Mouse (Mus musculus) kidney, adult 8-10 months (tissue): ENCODE measurements around the gene Cacna1b.

Experiments
- DNase-seq, 2 experiments: peaks; one replicate each; pipeline ENCODE4 v3.0.0; 2022

Cacna1b gene

GRCm38 (mm10) chr2:24763115-24763557, at the start of gene Cacna1b:
Gene Cacna1b (minus strand): TSS chr2:24763152.
- no peak for DNase-seq

- DNase-seq: no peak
These were observed 46.8 kb upstream of the Cacna1b start for GRCm38 (mm10) chr2:24809746-24810145.

DNA sequence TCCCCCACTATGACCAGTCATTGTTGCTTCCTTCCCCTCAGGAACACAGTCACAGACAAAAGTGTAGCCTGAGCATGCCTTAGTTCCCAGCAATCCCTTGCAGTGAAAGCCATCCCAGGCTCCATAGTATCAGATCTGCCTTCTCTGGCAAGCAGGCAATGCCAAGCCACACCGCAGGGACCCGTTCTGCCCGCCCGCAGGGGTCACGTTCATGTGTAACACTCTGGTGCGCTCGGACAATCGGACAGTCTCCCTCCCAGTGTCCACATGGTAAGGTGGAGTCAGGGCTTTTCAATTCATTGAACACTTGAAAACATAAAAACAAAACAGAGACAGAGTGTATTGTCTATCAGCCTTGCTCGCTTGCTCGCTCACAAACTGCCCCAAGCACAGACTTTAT, 44.7 kb upstream of the Cacna1b start:
- no peak for DNase-seq

DNA sequence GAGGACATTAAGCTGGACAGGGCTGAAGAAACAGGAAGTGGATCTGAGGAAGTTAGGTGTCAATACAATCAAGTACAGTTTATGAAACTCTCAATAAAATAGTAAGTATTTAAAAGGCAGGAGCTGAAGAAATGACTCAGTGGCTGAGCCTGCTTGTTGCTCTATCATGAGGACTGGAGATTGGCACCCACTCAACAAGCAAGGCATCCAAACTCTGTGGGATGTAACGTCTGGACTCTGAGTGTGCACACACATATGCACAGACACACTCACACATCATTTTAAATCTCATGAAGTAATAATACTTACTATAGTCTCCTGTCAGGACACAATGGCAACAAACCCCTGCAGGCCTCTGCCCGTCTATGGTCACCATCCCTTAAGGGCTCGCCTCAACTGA, 44.1 kb upstream of the Cacna1b start:
- no peak for DNase-seq

DNA sequence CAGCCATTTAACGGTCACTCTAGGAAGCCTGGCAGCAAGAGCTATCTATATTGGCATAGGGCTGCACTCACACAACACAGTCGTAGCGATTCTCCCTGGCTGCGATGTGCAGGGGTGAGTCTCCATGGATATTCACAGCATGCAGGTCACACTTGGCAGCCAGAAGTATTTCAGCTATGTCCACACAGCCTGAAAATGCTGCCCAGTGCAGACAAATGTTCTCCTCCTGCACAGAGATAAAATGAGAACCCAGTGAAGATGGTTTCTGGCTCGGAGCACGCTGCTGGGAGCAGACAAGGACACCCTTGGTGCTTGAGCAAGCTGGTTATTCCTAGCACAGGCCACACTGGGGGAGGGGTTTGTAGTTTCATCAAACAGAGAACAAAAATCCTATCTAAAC, 43.2 kb upstream of the Cacna1b start:
- DNase-seq: no peak

DNA sequence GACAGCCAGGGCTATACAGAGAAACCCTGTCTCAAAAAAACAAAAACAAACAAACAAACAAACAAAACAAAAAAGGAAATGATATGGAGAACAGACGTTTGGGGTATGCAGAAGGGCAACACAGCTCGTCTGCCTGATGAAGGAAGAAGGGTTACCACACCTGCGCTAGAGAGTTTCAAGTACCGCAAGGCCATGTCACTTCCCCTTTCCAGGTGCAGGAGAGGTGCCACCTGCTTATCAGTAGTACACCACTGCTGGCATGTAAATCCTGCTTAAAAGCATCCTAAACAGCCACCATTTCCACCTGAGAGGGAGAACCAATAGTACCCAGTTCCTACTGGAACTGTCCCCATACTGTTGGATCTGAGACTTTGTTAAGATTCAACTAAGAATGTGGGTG, 42.7 kb upstream of the Cacna1b start:
- no peak for DNase-seq

GRCm38 (mm10) chr2:24796833-24797457, 34.0 kb upstream of the Cacna1b start:
- no peak for DNase-seq

- no peak for DNase-seq
These were observed 24.3 kb upstream of the Cacna1b start for GRCm38 (mm10) chr2:24787250-24787649.

DNA sequence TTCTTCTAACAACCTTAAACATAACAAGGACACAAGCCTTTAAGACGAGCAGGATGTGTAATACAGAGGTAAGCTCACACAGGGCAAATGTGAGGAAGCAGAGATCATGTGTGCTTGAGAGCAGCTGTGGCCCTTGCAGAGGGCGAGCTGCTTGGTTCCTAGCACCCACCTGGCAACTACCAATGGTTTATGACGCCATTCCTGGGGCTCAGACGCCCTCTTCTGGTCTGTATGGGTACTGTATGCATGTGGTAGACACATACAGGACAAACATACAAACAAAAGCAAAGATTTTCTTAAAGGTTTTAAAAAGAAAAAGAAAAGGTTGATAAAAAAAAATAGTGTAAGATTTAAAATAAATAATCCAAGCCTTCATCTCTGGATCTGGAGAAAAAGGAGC, 18.3 kb upstream of the Cacna1b start:
- DNase-seq: no peak

GRCm38 (mm10) chr2:24776831-24777230, 13.9 kb upstream of the Cacna1b start:
- DNase-seq: no peak

GRCm38 (mm10) chr2:24775951-24776587, 13.1 kb upstream of the Cacna1b start:
- no peak for DNase-seq

DNA sequence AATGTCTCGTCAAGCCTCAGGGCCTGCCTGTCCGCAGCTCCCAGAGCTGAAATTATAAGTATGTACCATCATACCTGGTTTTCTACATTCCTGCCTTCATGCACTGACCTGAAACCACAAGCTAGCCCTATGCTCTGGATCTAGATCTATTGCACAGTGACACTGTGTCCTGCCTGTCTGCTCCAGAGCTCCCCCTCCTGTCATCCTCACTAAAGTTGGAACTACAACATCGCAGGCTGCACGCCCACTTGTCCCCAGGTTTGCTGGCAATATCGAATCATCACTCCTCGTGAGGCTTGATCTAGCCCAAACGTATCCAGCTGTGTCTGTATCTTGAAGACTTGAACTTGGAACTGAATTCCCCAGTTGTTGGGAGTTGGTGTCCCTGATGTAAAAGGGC, 11.9 kb upstream of the Cacna1b start:
- DNase-seq: no peak

GRCm38 (mm10) chr2:24770861-24771260, 7.9 kb upstream of the Cacna1b start:
- no peak for DNase-seq

DNA sequence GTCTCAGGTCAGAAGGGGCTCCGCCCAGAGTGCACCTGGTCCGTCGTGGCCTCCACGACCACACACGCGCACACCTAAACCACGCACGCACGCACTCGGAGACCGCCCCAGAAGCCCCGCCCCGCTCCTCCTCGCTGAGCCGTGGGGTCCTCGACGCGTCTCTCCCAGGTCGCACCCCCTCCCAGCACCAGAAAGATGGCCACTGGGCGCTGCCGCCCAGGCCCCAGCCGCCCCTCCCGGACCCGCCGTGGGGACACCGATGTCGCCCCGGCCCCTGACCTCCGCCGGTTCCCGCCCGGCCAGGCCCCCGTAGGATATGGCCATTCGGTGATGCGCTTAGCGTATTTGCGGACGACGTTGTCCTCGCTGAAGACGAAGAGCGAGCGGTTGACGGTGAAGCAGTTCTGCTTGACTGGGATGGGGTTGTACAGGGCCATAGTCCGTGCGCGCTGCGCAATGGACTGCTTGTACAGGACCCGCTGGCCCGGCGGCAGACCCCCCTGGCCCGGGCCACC, 449 bp downstream of the Cacna1b start:
- DNase-seq: no peak

DNA sequence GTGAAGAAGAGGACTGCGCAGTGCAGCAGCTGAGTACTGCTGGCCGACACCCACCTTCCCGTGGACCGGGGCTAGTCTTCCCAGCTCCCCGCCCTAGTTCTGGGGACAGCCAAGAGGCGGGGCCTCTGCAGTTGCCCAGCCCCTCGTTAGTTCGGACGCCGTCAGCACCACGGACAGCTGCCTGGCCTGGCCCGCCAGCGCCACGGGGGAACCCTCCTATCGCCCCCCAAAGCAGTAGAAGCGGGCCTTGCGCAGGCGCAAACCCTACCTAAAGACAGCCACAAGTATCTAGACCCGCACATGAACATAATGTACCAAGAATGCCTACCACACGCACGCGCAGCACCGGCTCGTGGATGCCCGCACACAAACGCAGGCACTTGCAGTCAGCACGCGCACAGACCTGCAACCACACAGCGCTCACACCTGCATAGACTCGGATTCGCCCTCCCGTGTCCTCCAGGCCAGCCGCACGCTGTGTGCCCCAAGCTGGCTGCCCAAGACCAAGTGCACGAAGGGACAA, 968 bp downstream of the Cacna1b start:
- peak in 1 of 2 experiments; percentile 8 for DNase-seq

DNA sequence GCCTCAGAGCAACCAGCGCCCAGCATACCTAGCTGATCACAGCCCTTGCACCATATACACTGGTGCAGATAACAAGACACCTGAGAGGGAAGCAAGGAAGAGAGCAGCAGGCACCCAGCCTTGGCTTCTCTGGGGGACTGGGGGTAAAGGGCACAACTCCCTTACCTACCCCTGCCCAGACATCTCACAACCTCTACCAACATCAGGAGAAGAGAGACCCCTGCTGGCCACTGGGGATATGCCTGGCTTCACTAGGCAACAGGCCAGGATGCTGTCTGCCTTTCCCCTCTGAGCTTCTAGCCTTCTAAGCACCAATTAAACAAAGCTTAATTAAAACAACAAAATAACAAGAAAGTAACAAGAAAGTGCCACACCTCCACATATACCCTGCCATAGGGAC, 7.7 kb downstream of the Cacna1b start:
- DNase-seq: peak in 1 of 2 experiments; percentile 47

DNA sequence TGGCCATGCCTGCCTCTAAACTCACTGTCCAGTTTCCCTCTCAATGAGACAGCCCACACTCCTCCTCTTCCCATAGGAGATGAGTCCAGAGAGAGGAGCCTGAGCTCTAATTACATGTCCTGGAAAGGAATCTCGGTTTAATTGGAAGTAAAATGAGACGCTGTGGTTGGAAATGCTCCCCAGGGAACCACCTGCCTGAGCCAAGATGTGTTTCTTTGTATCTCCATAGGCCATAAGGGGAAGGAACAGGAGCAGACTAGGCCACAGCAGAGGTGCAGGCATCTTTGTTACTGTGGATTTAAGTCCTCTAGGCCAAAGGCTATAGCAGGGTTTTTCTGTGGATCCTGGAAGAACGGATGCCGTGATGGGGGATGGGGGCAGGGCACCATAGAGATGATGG, 10.4 kb downstream of the Cacna1b start:
- DNase-seq: no peak

DNA sequence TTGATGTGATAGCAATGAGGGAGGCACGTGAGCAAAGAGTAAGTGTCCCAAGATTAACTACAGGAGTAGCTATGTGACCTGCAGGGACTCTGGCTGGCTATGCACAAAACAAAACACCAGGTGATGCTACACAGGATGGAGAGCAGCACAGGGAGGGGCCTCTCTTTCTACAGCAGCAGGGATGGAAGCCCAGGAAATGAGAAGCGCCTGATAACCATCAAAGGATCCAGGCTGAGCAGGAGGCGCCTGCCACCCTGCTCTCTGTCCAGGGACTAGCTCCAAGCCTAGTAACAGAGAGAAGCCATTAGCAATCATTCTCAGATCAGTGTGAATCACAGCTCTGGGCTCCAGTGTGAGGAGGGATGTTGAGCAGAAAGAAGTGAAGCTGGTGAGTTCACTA, 12.9 kb downstream of the Cacna1b start:
- DNase-seq: no peak

GRCm38 (mm10) chr2:24747878-24748277, 15.1 kb downstream of the Cacna1b start:
- no peak for DNase-seq

DNA sequence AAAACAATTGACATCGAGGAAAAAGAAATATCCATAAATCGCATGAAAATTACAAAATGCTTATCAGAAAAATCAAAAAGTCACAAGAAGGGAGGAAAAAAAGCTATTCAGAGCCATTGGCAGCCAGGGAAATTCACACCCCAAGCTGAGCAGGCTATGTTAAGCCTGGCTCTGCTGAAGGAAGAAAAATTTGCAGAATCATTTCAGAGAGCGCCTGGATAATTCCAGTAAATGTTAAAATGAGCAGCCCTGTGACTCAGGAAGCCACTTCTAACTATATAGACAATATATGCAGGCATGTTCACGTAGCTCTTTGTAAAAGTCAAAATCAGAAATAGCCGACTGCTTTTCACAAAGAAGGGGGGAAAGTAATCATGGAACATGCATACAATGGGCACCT, 23.3 kb downstream of the Cacna1b start:
- DNase-seq: no peak

- no peak for DNase-seq
These were observed 29.8 kb downstream of the Cacna1b start for GRCm38 (mm10) chr2:24733157-24733556.

DNA sequence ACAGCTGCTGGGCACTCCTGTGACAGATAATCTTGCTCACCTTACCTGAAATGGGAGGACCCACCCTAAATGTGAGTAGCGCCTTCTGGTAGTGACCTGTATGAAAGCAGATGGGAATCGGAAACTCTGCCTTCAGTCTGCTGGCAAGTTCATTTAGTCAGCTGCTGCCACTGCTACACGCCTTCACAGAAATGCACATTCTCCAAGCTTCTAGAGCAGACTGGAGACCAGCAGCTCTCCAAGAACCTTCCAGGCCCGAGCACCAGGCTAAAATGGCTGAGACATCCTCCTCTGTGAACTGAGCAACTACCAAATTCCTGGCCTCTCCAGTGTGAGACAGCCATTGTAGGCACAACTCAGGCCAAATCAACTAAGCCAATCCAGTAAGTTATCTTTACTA, 37.1 kb downstream of the Cacna1b start:
- DNase-seq: no peak

- DNase-seq: no peak
These were observed 43.1 kb downstream of the Cacna1b start for GRCm38 (mm10) chr2:24719645-24720379.

DNA sequence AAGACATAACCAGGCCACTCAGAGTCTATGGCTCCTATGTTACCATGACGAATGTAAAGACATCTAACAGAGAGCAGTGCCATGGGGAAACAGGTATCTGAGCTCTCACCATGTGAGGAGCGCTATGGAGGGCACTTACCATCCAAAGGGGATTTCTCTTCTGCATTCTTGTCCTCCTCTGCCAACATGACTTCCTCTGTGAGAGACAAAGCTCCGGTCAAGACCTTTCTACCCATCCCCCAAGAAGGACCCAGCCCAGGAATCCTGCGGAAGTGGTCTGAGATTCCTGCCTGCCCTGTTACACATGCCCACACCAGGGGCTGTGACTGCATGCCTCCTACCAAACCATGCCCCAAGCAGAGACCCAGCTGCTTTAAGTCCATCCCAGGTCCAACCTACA, 44.0 kb downstream of the Cacna1b start:
- DNase-seq: no peak
